Mouse (Mus musculus) liver, embryonic 12.5 days (tissue): ENCODE results near the gene Pfn1. TPM values are rescaled to one million over a fixed set of nuclear protein-coding genes. Genes with fewer than 3 reads are reported as not detected.

Experiments
- ATAC-seq: fragments of 200-750 bp; cut with Nextera tagmentation; 2 replicates; pipeline ENCODE4 v1.8.0; 2017; ENCODE audit warnings: moderate number of reproducible peaks, mild to moderate bottlenecking, moderate library complexity
- H3K27ac ChIP-seq: fragments of 300-500 bp; sonication (generic); 2 replicates; pipeline ENCODE4 v1.5.1; 2016; ENCODE audit warnings: mild to moderate bottlenecking
- H3K27me3 ChIP-seq: fragments of 300-500 bp; sonication (generic); replicated peaks from 2 replicates; pipeline ENCODE4 v1.6.1; 2016; ENCODE audit warnings: mild to moderate bottlenecking, moderate library complexity
- H3K36me3 ChIP-seq: fragments of 300-500 bp; sonication (generic); 2 replicates; pipeline ENCODE4 v1.6.1; 2016; ENCODE audit warnings: mild to moderate bottlenecking, moderate library complexity
- H3K4me1 ChIP-seq: fragments of 300-500 bp; sonication (generic); 2 replicates; pipeline ENCODE4 v1.6.1; 2016
- H3K4me2 ChIP-seq: fragments of 300-500 bp; sonication (generic); 2 replicates; pipeline ENCODE4 v1.6.1; 2016; ENCODE audit warnings: mild to moderate bottlenecking, moderate library complexity
- H3K4me3 ChIP-seq: fragments of 300-500 bp; sonication (generic); 2 replicates; pipeline ENCODE4 v1.5.1; 2016; ENCODE audit warnings: mild to moderate bottlenecking, moderate library complexity
- H3K9ac ChIP-seq: fragments of 300-500 bp; sonication (generic); 2 replicates; pipeline ENCODE4 v1.6.1; 2016; ENCODE audit warnings: mild to moderate bottlenecking, moderate library complexity
- H3K9me3 ChIP-seq: fragments of 300-500 bp; sonication (generic); replicated peaks from 2 replicates; pipeline ENCODE4 v1.6.1; 2016; ENCODE audit warnings: mild to moderate bottlenecking, moderate library complexity
- WGBS: fragments of 180-500 bp; shearing (Covaris S2); methylation state at CpG from one replicate; pipeline ENCODE4 v1.1.7; 2016; ENCODE audit not compliant: insufficient replicate concordance; 5-methylcytosine and 5-hydroxymethylcytosine counted together
- polyA plus RNA-seq: library from polyadenylated mRNA; unstranded; fragments of >200 nt; fragmentation: Nextera tagmentation; extraction: Ambion mirVana; gene quantifications from 2 replicates; pipeline ENCODE4 v1.2.1, GENCODE M21; 2016

Pfn1 gene
- polyA plus RNA-seq, 1 experiment from 2014 or later, result 1,519 TPM

DNA sequence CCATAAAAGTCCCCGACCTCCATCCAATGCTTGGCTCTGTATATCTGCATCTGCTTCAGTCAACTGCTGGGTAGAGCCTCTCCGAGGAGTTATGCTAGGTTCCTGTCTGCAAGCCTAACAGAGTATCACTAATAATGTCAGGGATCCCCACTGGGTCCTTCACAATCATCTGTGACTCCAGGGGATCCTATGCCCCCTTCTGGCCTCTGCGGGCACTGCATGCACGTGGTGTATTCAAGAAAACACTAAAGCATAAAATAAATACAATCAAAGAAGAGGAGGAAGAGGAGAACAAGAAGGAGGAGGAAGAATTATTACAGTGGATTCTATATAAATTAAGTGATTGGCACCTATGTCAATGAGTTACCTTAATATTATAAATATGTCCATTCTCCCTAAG lies 29.0 kb downstream of the Pfn1 start:
- H3K4me1 ChIP-seq, result peaks cover 35% of the 10 kb centered on the region
- H3K4me3 ChIP-seq, result no peak overlapping the region
- no peak overlapping the region for H3K9ac ChIP-seq
- no peak overlapping the region for H3K4me2 ChIP-seq
- 27% methylated on average over 4 of the region's 4 CpGs for WGBS
- no peak overlapping the region for H3K27ac ChIP-seq
- no peaks in the 10 kb centered on the region for H3K9me3 ChIP-seq
- H3K27me3 ChIP-seq, result no peaks in the 10 kb centered on the region
- H3K36me3 ChIP-seq, result no peaks in the 10 kb centered on the region
- no peak for ATAC-seq

DNA sequence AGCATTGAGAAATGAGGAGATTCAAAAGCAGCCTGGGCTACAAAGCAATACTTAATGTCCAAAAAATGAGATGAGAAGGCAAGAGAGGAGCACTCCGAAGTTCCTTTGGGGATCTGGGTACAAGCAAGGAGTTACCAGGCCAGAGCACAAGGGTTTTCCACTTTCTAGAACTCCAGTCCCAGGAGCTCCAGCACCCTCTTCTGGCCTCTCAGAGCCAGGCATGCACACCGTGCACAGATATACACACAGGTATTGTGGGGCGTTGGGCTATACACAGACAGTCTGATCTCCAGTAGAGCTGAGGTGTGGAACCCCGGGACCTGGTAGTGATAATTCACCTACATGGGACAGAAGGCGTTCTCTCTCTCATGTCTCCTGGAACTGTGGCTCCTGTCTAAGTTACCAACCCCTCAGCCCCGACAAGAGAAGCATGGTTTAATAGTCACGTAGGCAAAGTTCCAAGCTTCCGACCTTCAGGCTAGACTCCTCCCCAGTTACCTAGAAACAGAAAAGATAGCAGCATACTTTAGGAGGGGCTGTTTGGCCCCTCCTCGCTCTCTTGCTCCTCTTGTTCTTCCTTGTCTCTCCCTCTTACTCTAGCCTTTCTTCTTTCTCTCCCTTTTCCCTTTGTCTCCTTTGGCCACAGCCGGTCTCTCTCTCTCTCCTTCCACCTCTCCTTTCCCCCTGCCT lies 31.2 kb downstream of the Pfn1 start:
- 0 out of 2 replicates have a peak, but pooled peaks have one; percentile 34 for ATAC-seq
- no peaks in the 10 kb centered on the region for H3K36me3 ChIP-seq
- no peak overlapping the region for H3K4me2 ChIP-seq

GRCm38 (mm10) chr11:70621972-70622814 lies 32.3 kb downstream of the Pfn1 start:
- 47% methylated on average over 7 of the region's 7 CpGs for WGBS
- ATAC-seq, result peak; percentile 68
- 0 out of 2 replicates have a peak overlapping the region, but pooled peaks have one; percentile 2 for H3K27ac ChIP-seq
- no peak overlapping the region for H3K4me2 ChIP-seq
- 0 out of 2 replicates have a peak, but pooled peaks cover 4% of the 10 kb centered on the region for H3K27me3 ChIP-seq
- no peak overlapping the region for H3K9ac ChIP-seq
- no peaks in the 10 kb centered on the region for H3K9me3 ChIP-seq
- no peak overlapping the region for H3K4me3 ChIP-seq
- no peaks in the 10 kb centered on the region for H3K36me3 ChIP-seq
- peaks cover 26% of the 10 kb centered on the region for H3K4me1 ChIP-seq

More for the DNA sequence above, 31.2 kb downstream of the Pfn1 start:
- no peaks in the 10 kb centered on the region for H3K9me3 ChIP-seq
- 67% methylated on average over 10 of the region's 10 CpGs for WGBS
- no peak overlapping the region for H3K4me3 ChIP-seq
- H3K27me3 ChIP-seq, result 0 out of 2 replicates have a peak, but pooled peaks cover 3% of the 10 kb centered on the region
- peaks cover 26% of the 10 kb centered on the region for H3K4me1 ChIP-seq
- no peak overlapping the region for H3K27ac ChIP-seq
- no peak overlapping the region for H3K9ac ChIP-seq

DNA sequence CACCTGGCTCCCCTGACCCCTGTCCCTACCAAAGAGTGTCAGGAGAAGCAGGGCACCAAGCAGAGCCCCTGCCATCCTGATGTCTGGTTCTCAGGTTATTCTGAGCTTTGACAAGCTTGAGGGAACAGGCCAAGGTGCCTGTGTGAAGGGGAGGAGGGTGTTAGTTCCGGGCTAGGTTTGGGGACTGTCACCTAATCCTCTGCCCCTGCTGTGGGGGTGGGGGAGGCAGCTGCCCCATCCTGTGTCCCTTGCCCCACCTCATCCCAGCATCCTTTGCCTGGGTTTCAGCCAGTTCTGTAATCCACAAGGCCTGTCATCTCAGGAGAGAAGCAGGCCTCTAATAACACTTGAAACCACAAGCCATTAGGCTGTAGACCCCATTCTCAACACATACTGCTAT lies 35.3 kb downstream of the Pfn1 start, which contains the start of gene Chrne:
Gene Chrne, minus strand, starts transcription at position 116 of the 400 bp plus-strand sequence.
- Histone ChIP-seq H3K27ac (no peak within 1 kb of the TSS), H3K9ac (no peak within 1 kb of the TSS), H3K27me3 (peaks cover 20% of the 10 kb centered on the region), H3K9me3 (no peaks in the 10 kb centered on the region), H3K4me2 (no peak within 1 kb of the TSS), H3K4me1 (peaks cover 41% of the 10 kb centered on the region), H3K36me3 (no peaks in the 10 kb centered on the region), H3K4me3 (no peak within 1 kb of the TSS)
- no peak for ATAC-seq
- WGBS, result 52% methylated on average over 1 of the region's 1 CpGs

DNA sequence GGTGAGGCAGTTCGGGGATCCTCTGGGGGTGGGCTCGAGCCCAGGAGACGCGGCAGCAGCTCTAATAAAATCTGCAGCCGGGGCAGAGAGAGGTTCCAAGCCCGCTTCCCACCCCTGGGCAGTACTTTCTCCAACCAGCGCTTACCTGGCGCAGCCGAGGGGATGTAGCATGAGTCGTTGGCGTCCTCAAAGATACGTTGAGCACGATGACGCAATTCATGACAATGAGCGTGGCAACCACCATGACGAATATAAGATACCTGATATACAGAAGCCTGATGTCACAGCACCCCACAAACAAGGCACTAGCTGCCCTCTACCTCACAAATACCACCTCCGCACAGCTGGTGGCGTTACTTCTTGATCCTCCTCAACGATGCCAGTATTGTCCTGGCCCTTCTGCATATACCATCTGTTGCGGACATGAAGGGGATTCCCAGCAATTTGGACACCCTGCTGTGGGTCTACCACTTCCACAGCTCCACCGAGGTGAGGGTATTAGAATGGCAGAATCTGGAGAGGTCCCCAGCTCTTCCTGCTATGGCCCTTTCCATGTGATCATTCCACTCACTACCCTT lies 38.8 kb downstream of the Pfn1 start, which contains the start of gene 4930544D05Rik:
Gene 4930544D05Rik, plus strand, starts transcription at position 333 of the 578 bp plus-strand sequence.
- H3K27me3 ChIP-seq, result peaks cover 20% of the 10 kb centered on the region
- H3K9me3 ChIP-seq, result no peaks in the 10 kb centered on the region
- H3K4me1 ChIP-seq, result peaks cover 26% of the 10 kb centered on the region
- 17% methylated on average over 21 of the region's 21 CpGs for WGBS
- peak within 1 kb of the TSS; percentile 56 for H3K4me3 ChIP-seq
- H3K9ac ChIP-seq, result peak within 1 kb of the TSS; percentile 61
- H3K27ac ChIP-seq, result no peak within 1 kb of the TSS
- no peak for ATAC-seq
- peak within 1 kb of the TSS; percentile 89 for H3K4me2 ChIP-seq
- H3K36me3 ChIP-seq, result peaks cover 33% of the 10 kb centered on the region

GRCm38 (mm10) chr11:70615074-70615473 lies 39.4 kb downstream of the Pfn1 start:
- no peaks in the 10 kb centered on the region for H3K9me3 ChIP-seq
- H3K27me3 ChIP-seq, result peaks cover 20% of the 10 kb centered on the region
- peak overlapping the region; percentile 61 for H3K9ac ChIP-seq
- H3K4me3 ChIP-seq, result peak overlapping the region; percentile 56
- peak; percentile 86 for ATAC-seq
- WGBS, result 3% methylated on average over 17 of the region's 17 CpGs
- H3K36me3 ChIP-seq, result peaks cover 38% of the 10 kb centered on the region
- H3K4me2 ChIP-seq, result peak overlapping the region; percentile 89
- H3K4me1 ChIP-seq, result peaks cover 26% of the 10 kb centered on the region
- no peak overlapping the region for H3K27ac ChIP-seq

DNA sequence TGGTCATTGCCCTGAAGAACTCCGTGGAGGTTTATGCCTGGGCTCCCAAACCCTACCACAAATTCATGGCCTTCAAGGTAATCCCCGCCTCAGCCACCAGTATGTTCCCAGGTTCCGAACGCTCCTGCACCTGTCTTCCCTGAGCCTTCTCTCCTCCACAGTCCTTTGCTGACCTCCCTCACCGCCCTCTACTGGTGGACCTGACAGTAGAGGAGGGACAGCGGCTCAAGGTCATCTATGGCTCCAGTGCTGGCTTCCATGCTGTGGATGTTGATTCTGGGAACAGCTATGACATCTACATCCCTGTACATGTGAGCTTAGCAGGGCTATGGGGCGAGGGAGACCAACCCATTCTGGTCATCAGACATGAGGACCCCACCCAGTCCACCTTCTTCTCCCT lies 41.9 kb downstream of the Pfn1 start:
- H3K36me3 ChIP-seq, result peaks cover 64% of the 10 kb centered on the region
- no peaks in the 10 kb centered on the region for H3K9me3 ChIP-seq
- H3K4me2 ChIP-seq, result no peak overlapping the region
- peaks cover 30% of the 10 kb centered on the region for H3K4me1 ChIP-seq
- no peak for ATAC-seq
- H3K27me3 ChIP-seq, result peaks cover 15% of the 10 kb centered on the region
- no peak overlapping the region for H3K4me3 ChIP-seq
- H3K9ac ChIP-seq, result no peak overlapping the region
- WGBS, result 74% methylated on average over 7 of the region's 7 CpGs
- H3K27ac ChIP-seq, result no peak overlapping the region

GRCm38 (mm10) chr11:70610752-70611151 lies 43.7 kb downstream of the Pfn1 start:
- H3K36me3 ChIP-seq, result peaks cover 82% of the 10 kb centered on the region
- no peak overlapping the region for H3K4me2 ChIP-seq
- H3K4me3 ChIP-seq, result no peak overlapping the region
- no peak overlapping the region for H3K27ac ChIP-seq
- H3K9ac ChIP-seq, result no peak overlapping the region
- peaks cover under 1% of the 10 kb centered on the region for H3K27me3 ChIP-seq
- no peaks in the 10 kb centered on the region for H3K9me3 ChIP-seq
- WGBS, result 72% methylated on average over 4 of the region's 4 CpGs
- H3K4me1 ChIP-seq, result peaks cover 26% of the 10 kb centered on the region
- ATAC-seq, result no peak

GRCm38 (mm10) chr11:70608381-70609066 lies 45.9 kb downstream of the Pfn1 start:
- no peak overlapping the region for H3K9ac ChIP-seq
- peaks cover 99% of the 10 kb centered on the region for H3K36me3 ChIP-seq
- no peak for ATAC-seq
- H3K4me3 ChIP-seq, result no peak overlapping the region
- no peaks in the 10 kb centered on the region for H3K27me3 ChIP-seq
- 88% methylated on average over 26 of the region's 26 CpGs for WGBS
- H3K9me3 ChIP-seq, result no peaks in the 10 kb centered on the region
- H3K4me2 ChIP-seq, result no peak overlapping the region
- H3K4me1 ChIP-seq, result 0 out of 2 replicates have a peak, but pooled peaks cover 12% of the 10 kb centered on the region
- no peak overlapping the region for H3K27ac ChIP-seq

- 74% methylated on average over 9 of the region's 9 CpGs for WGBS
- ATAC-seq, result no peak
- H3K36me3 ChIP-seq, result peaks cover 98% of the 10 kb centered on the region
These were observed 46.8 kb downstream of the Pfn1 start for GRCm38 (mm10) chr11:70607611-70608010.

DNA sequence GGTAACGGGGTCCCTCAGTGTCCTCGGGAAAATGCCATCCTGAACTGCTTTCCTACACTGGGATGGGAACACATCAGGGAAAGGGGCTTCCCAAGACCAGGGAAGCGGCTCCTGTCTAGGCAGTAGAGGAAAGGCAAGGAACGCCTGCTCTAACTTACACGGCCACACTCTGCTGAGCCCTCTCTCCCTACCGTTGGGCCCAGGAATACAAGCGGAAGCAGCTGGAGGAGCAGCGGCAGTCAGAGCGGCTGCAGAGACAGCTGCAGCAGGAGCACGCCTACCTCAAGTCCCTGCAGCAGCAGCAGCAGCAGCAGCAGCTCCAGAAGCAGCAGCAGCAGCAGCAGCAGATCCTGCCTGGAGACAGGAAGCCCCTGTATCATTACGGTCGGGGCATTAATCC lies 47.7 kb downstream of the Pfn1 start:
- Histone ChIP-seq H3K36me3 (peaks cover 99% of the 10 kb centered on the region), H3K9ac (no peak overlapping the region)

More at GRCm38 (mm10) chr11:70607611-70608010, 46.8 kb downstream of the Pfn1 start:
- Histone ChIP-seq H3K27ac (no peak overlapping the region), H3K27me3 (no peaks in the 10 kb centered on the region), H3K4me1 (0 out of 2 replicates have a peak, but pooled peaks cover 6% of the 10 kb centered on the region), H3K4me3 (no peak overlapping the region), H3K9me3 (no peaks in the 10 kb centered on the region), H3K4me2 (no peak overlapping the region), H3K9ac (no peak overlapping the region)

More for the DNA sequence above, 47.7 kb downstream of the Pfn1 start:
- Histone ChIP-seq H3K27me3 (no peaks in the 10 kb centered on the region), H3K9me3 (no peaks in the 10 kb centered on the region), H3K4me2 (no peak overlapping the region), H3K27ac (no peak overlapping the region), H3K4me3 (no peak overlapping the region), H3K4me1 (0 out of 2 replicates have a peak, but pooled peaks cover 4% of the 10 kb centered on the region)
- WGBS, result 77% methylated on average over 12 of the region's 12 CpGs
- ATAC-seq, result no peak
